Mouse (Mus musculus) embryonic fibroblast, embryonic 13.5 days (primary cell): ENCODE data around the gene Rab11fip3.

ENCODE experiments used
- CTCF ChIP-seq: IDR thresholded peaks from 2 replicates; pipeline ENCODE4 v1.5.1; 2011; ENCODE audit warnings: mild to moderate bottlenecking, control low read depth, low read length, moderate library complexity, borderline replicate concordance; ENCODE audit not compliant: insufficient read depth
- POLR2A ChIP-seq: IDR thresholded peaks from 2 replicates; pipeline ENCODE4 v1.6.1; 2011; ENCODE audit warnings: low read depth, mild to moderate bottlenecking, control low read depth, low read length, moderate library complexity

DNA sequence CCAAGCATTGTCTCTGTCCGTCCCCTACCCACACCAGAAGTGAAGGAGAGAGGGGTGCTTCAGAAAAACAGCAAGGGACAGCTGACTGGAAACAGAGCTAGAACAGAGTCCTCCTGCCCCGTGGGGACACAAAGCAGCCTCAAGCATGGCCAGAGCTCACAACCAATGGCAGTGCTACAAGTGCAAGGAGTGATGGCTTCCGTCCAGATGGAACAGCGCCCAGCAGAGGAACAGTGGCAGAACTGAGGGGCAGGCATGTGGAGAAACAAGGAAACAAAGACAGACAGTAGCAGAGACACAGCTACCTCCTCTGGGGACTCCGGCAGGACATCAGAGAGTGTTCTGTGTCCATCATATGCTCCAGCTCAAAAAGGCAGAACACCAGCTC lies 26.1 kb downstream of the Rab11fip3 start:
- TF ChIP-seq POLR2A (no peak), CTCF (no peak)
